ENCODE assay signal across 8 mouse cellular contexts in the genomic region with DNA sequence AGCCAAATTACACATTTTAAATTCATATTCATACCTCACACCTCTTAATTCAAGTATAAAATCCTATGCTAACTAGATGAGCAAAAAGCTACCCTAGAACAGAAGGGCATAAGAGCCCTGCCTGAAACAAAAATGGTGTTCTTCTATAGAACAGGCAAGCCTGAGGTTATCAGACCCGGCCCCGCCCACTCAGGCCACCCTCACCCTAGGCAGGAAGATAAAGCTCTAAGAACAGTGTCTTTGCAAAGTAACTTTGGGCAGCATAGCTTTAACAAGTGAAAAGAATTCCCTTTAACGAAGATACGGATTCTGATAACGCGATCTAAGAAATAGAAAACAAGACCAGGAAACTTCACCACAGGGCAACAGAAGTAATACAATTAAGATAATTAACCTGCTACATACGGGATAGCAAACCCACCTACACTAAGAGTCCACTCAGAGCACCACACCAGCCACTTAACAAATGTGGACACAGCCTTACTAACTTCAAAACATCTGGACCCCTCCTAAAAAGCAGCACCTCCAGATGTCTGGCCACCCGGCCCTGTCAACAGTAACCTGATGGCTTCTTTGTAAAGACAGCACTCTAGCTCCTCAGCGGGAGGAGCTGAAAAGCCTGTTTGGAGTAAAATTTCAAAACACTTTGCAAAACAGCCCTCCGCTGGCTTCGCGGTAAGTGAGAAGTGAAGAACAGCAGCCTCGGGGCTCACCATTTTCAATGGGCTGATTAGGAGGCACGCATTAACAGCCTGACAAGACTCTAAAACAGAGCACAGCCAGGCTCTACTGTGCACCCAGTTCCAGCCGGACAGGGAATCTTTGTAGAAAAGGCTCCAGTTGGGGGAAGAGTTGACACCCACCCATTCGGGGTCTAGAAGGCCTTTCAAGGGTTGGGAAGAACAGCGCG. TPM values are rescaled to one million over a fixed set of nuclear protein-coding genes. Genes with fewer than 3 reads are reported as not detected.
A peak's percentile ranks its signal among the peaks of the same experiment; 100 is the strongest.
DNase-seq lines count a peak whose midpoint lies in the region; ATAC-seq lines count a peak whose summit lies in the region.

No protein-coding gene starts in this region.

- peak overlapping the region; percentile 56; the same call in 1 of the 2 replicates for H3K27ac ChIP-seq in forebrain, embryonic 16.5 days (ENCODE audit: low read length)
- peak overlapping the region; percentile 64 for H3K27ac ChIP-seq in kidney, embryonic 16.5 days (ENCODE audit: low read length)

- peaks cover 24% of the 10 kb centered on the region for H3K4me1 ChIP-seq in forebrain, embryonic 16.5 days (replicated peaks; ENCODE audit: control insufficient read depth, insufficient read depth, low read length)
- H3K4me1 ChIP-seq in kidney, embryonic 16.5 days (ENCODE audit: insufficient read depth, low read length), result peaks cover 22% of the 10 kb centered on the region

- H3K9me3 ChIP-seq in forebrain, embryonic 16.5 days (ENCODE audit: control insufficient read depth, low read length), result no peaks in the 10 kb centered on the region
- no peaks in the 10 kb centered on the region for H3K9me3 ChIP-seq in kidney, embryonic 16.5 days (ENCODE audit: low read length)

- H3K36me3 ChIP-seq in forebrain, embryonic 16.5 days (ENCODE audit: control insufficient read depth, insufficient read depth), result no peaks in the 10 kb centered on the region
- no peaks in the 10 kb centered on the region for H3K36me3 ChIP-seq in kidney, embryonic 16.5 days (ENCODE audit: insufficient read depth, low read length)

- peak overlapping the region; percentile 95 for H3K4me3 ChIP-seq in forebrain, embryonic 16.5 days (replicated peaks; ENCODE audit: low read length)
- H3K4me3 ChIP-seq in kidney, embryonic 16.5 days (ENCODE audit: low read length), result peak overlapping the region; percentile 64

- H3K9ac ChIP-seq in forebrain, embryonic 16.5 days (replicated peaks; ENCODE audit: low read depth, low read length), result peak overlapping the region; percentile 87
- H3K9ac ChIP-seq in kidney, embryonic 16.5 days (replicated peaks; ENCODE audit: low read length), result peak overlapping the region; percentile 69

- WGBS in forebrain, embryonic 16.5 days, result 5% methylated on average over 18 of the region's 18 CpGs
- WGBS in kidney, embryonic 16.5 days, result 6% methylated on average over 18 of the region's 18 CpGs

- peak; percentile 35; the same call in 1 of the 2 replicates for ATAC-seq in forebrain, embryonic 16.5 days
- ATAC-seq in kidney, embryonic 16.5 days (ENCODE audit: low FRiP score, low TSS enrichment), result no peak; the same call in none of the 2 replicates
- ATAC-seq in megakaryocyte-erythroid progenitor cell, adult 5-6 weeks (replicated peaks; ENCODE audit: low FRiP score, low TSS enrichment, poor library complexity, severe bottlenecking), result peak; percentile 52

- peak; percentile 47 for DNase-seq in retina, embryonic 14.5 days (ENCODE audit: low spot score)
- no peak for DNase-seq in retina, postnatal 1 day
- DNase-seq in adrenal gland, postnatal 14 days, result peak; percentile 38
- DNase-seq in thymus, postnatal 36 days, result peak; percentile 35 to 54
- DNase-seq in right cerebral cortex, postnatal 4 days, result no peak

- peak overlapping the region; percentile 99 for H3K4me2 ChIP-seq in forebrain, embryonic 16.5 days (ENCODE audit: low read length)
- peak overlapping the region; percentile 84 for H3K4me2 ChIP-seq in kidney, embryonic 16.5 days (replicated peaks; ENCODE audit: low read depth, low read length)

- no peaks in the 10 kb centered on the region for H3K27me3 ChIP-seq in forebrain, embryonic 16.5 days (replicated peaks; ENCODE audit: control insufficient read depth, insufficient read depth, low read length)
- H3K27me3 ChIP-seq in kidney, embryonic 16.5 days (ENCODE audit: insufficient read depth, low read length), result no peaks in the 10 kb centered on the region

RNA-seq across cellular contexts. Expression of gene Rpia, which starts 0.9 kb away (rescaled TPM):
- total RNA-seq in adrenal gland, postnatal 14 days (2021), result 21.0 and 23.7 TPM in 2 replicates
- polyA plus RNA-seq in forebrain, embryonic 16.5 days (2015; fragmentation: Nextera tagmentation; extraction: Ambion mirVana), result 2.5 and 3.3 TPM in 2 replicates
- 2.3 and 3.0 TPM in 2 replicates for polyA plus RNA-seq in kidney, embryonic 16.5 days (2015; fragmentation: Nextera tagmentation; extraction: Ambion mirVana)
- 127 and 143 TPM in 2 replicates for total RNA-seq in megakaryocyte-erythroid progenitor cell, adult 5-6 weeks (2014; fragmentation: Nextera tagmentation)
- 247 and 276 TPM in 2 replicates for total RNA-seq in megakaryocyte-erythroid progenitor cell, adult 5-6 weeks (2017)

RNA-seq across cellular contexts. Expression of gene Eif2ak3, which starts 53.2 kb away (rescaled TPM):
- total RNA-seq in adrenal gland, postnatal 14 days (2021), result 16.4 and 22.9 TPM in 2 replicates
- 14.4 and 17.8 TPM in 2 replicates for polyA plus RNA-seq in forebrain, embryonic 16.5 days (2015; fragmentation: Nextera tagmentation; extraction: Ambion mirVana)
- polyA plus RNA-seq in kidney, embryonic 16.5 days (2015; fragmentation: Nextera tagmentation; extraction: Ambion mirVana), result 11.9 and 12.2 TPM in 2 replicates
- 11.2 and 13.5 TPM in 2 replicates for total RNA-seq in megakaryocyte-erythroid progenitor cell, adult 5-6 weeks (2014; fragmentation: Nextera tagmentation)
- total RNA-seq in megakaryocyte-erythroid progenitor cell, adult 5-6 weeks (2017), result 11.2 and 11.6 TPM in 2 replicates

Comparison
In these comparisons a context has a peak if more than half of its experiments do, and no peak if none do; other contexts are left out.
1. DNase-seq: peak in retina, embryonic 14.5 days (single experiment), adrenal gland, postnatal 14 days (single experiment) and thymus, postnatal 36 days (2 of 2); none in retina, postnatal 1 day (single experiment) and right cerebral cortex, postnatal 4 days (single experiment).